Mouse (Mus musculus) adrenal gland (tissue): ENCODE measurements around the gene Six1.
"Not testable (repeated sequence)": the region's sequence is repeated elsewhere in the genome, so short reads cannot be mapped to it uniquely, and the experiment has no call there.

Source experiments
- intact Hi-C: fragments of 180-260 bp; cut with DNase I; formaldehyde crosslinking; loops from one replicate; pipeline ENCODE4 v1.15.1; 2025
- long read RNA-seq, 2 experiments: library from polyadenylated mRNA; unstranded; transcript quantifications; one replicate each; pipeline ENCODE4 v2.0.0; 2020; ENCODE audit warnings: borderline replicate concordance in 1 of 2; ENCODE audit not compliant: insufficient replicate concordance in 1 of 2

Gene Six1
- long read RNA-seq, experiment 1: 0 reads
- long read RNA-seq, experiment 2: 0 reads

- intact Hi-C loops: loop anchor here (10.0 kb wide), 1 partner anchor 271 kb away; no protein-coding TSS in a partner anchor
These were observed at the start of gene Six1 for GRCm38 (mm10) chr12:73053668-73054241. Gene Six1 (minus strand): TSS chr12:73053887.

- intact Hi-C loops: no loop called here
These were observed 44.9 kb upstream of the Six1 start for GRCm38 (mm10) chr12:73098593-73098992.

- intact Hi-C loops: not testable (repeated sequence)
These were observed 42.5 kb upstream of the Six1 start for GRCm38 (mm10) chr12:73096177-73096576.

- intact Hi-C loops: no loop called here
These were observed 40.9 kb upstream of the Six1 start for GRCm38 (mm10) chr12:73094605-73095004.

- intact Hi-C loops: no loop called here
These were observed 40.5 kb upstream of the Six1 start for GRCm38 (mm10) chr12:73094189-73094588.

- intact Hi-C loops: no loop called here
These were observed 37.1 kb upstream of the Six1 start for GRCm38 (mm10) chr12:73090672-73091335.

GRCm38 (mm10) chr12:73088911-73089310, 35.2 kb upstream of the Six1 start:
- intact Hi-C loops: no loop called here

GRCm38 (mm10) chr12:73088500-73088899, 34.8 kb upstream of the Six1 start:
- intact Hi-C loops: no loop called here

- intact Hi-C loops: no loop called here
These were observed 33.4 kb upstream of the Six1 start for GRCm38 (mm10) chr12:73087086-73087485.

GRCm38 (mm10) chr12:73085739-73086630, 32.3 kb upstream of the Six1 start:
- intact Hi-C loops: no loop called here

GRCm38 (mm10) chr12:73083773-73084172, 30.1 kb upstream of the Six1 start:
- intact Hi-C loops: no loop called here

GRCm38 (mm10) chr12:73081828-73082227, 28.1 kb upstream of the Six1 start:
- intact Hi-C loops: not testable (repeated sequence)

GRCm38 (mm10) chr12:73060805-73061410, 7.2 kb upstream of the Six1 start:
- intact Hi-C loops: no loop called here

GRCm38 (mm10) chr12:73057492-73057891, 3.8 kb upstream of the Six1 start:
- intact Hi-C loops: loop anchor here (10.0 kb wide), 1 partner anchor 267 kb away; no protein-coding TSS in a partner anchor

- intact Hi-C loops: loop anchor here (10.0 kb wide), 1 partner anchor 269 kb away; no protein-coding TSS in a partner anchor
These were observed 1.8 kb upstream of the Six1 start for GRCm38 (mm10) chr12:73055451-73055850.

GRCm38 (mm10) chr12:73054576-73055185, 994 bp upstream of the Six1 start:
- intact Hi-C loops: loop anchor here (10.0 kb wide), 1 partner anchor 270 kb away; no protein-coding TSS in a partner anchor

- intact Hi-C loops: loop anchor here (10.0 kb wide), 1 partner anchor 272 kb away; no protein-coding TSS in a partner anchor
These were observed 766 bp downstream of the Six1 start for GRCm38 (mm10) chr12:73052651-73053591.

- intact Hi-C loops: loop anchor here (10.0 kb wide), 1 partner anchor 273 kb away; no protein-coding TSS in a partner anchor
These were observed 1.5 kb downstream of the Six1 start for GRCm38 (mm10) chr12:73052036-73052650.
